Comparison of ENCODE assay signal across 15 mouse cellular contexts in the genomic region with DNA sequence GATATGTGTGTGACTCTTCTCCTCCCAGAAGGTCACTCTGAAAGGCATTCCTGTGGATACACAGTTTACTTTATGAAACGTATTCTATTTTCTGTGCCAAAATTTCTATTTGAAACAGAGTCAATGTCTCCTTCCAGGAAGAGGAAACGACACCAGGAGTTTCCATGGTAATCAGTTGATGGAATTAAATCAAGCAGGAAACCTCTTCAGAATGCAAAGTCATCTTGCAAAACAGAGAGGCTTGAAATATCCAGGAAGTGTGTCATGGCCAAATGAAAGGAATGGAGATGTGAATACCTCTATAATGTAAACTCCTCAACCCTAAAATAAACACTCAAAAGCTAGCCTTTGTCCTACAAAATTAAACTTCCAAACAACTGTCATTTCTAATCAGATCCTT.
DNase-seq lines count a peak whose midpoint lies in the region; ATAC-seq and TF ChIP-seq lines count a peak whose summit lies in the region.
"Had no signal": no experiment of that assay in that cellular context is flagged by ENCODE, and none has a peak within 500 bp of the region (broad histone marks: within the 10 kb centered on the region; RNA-seq: fewer than 3 reads in every experiment).

No protein-coding gene starts in this region.

- H3K4me1 ChIP-seq in kidney, postnatal 0 days (replicated peaks; ENCODE audit: insufficient read depth, low read length) = no peaks in the 10 kb centered on the region
- H3K4me1 ChIP-seq in kidney, embryonic 14.5 days (ENCODE audit: control insufficient read depth, insufficient read depth, low read length) = no peaks in the 10 kb centered on the region
- H3K4me1 ChIP-seq: hindbrain, embryonic 13.5 days; intestine, embryonic 15.5 days had no signal

- no peak for ATAC-seq in kidney, postnatal 0 days (replicated peaks; ENCODE audit: low FRiP score, low read depth)
- ATAC-seq in kidney, embryonic 14.5 days (ENCODE audit: low FRiP score, low TSS enrichment) = no peak
- peak; percentile 56 to 71 for ATAC-seq in hematopoietic stem cell, adult 5-6 weeks (replicated peaks in 1 of 2; ENCODE audit: insufficient read depth in 1 of 2, low FRiP score in 2 of 2, low TSS enrichment in 1 of 2, low read depth in 1 of 2, poor library complexity in 2 of 2, severe bottlenecking in 2 of 2)
- no peak for ATAC-seq in erythroblast, adult 5-6 weeks (replicated peaks; ENCODE audit: low FRiP score, poor library complexity, severe bottlenecking)
- ATAC-seq: intestine, embryonic 15.5 days had no signal

- H3K9ac ChIP-seq in kidney, postnatal 0 days (ENCODE audit: low read depth, low read length) = no peak overlapping the region
- H3K9ac ChIP-seq in kidney, embryonic 14.5 days (ENCODE audit: low read depth, low read length) = no peak overlapping the region
- H3K9ac ChIP-seq: hindbrain, embryonic 13.5 days; intestine, embryonic 15.5 days; liver, embryonic 14.5 days had no signal

- no peaks in the 10 kb centered on the region for H3K79me2 ChIP-seq in C2C12 (ENCODE audit: control insufficient read depth, insufficient read depth)

- H3K4me3 ChIP-seq in kidney, postnatal 0 days (replicated peaks; ENCODE audit: low read depth, low read length) = no peak overlapping the region
- no peak overlapping the region for H3K4me3 ChIP-seq in kidney, embryonic 14.5 days (ENCODE audit: low read length)
- H3K4me3 ChIP-seq in C2C12 (ENCODE audit: insufficient read depth, poor library complexity, severe bottlenecking) = no peak overlapping the region
- no peak overlapping the region for H3K4me3 ChIP-seq in gastrocnemius, adult 2 months
- H3K4me3 ChIP-seq: hindbrain, embryonic 13.5 days; intestine, embryonic 15.5 days; left cerebral cortex, adult 2 months had no signal

- intact Hi-C loops in gastrocnemius, adult 2 months (cut with DNase I) = no loop called here

- no peaks in the 10 kb centered on the region for H3K9me3 ChIP-seq in kidney, postnatal 0 days (replicated peaks; ENCODE audit: low read length)
- H3K9me3 ChIP-seq in kidney, embryonic 14.5 days (ENCODE audit: control insufficient read depth, low read length) = no peaks in the 10 kb centered on the region
- H3K9me3 ChIP-seq: hindbrain, embryonic 13.5 days; intestine, embryonic 15.5 days had no signal

- no peaks in the 10 kb centered on the region for H3K27me3 ChIP-seq in kidney, postnatal 0 days (ENCODE audit: insufficient read depth, low read length)
- no peaks in the 10 kb centered on the region for H3K27me3 ChIP-seq in kidney, embryonic 14.5 days (ENCODE audit: control insufficient read depth, insufficient read depth, low read length)
- H3K27me3 ChIP-seq in C2C12 (ENCODE audit: control insufficient read depth, insufficient read depth, insufficient read length) = no peaks in the 10 kb centered on the region
- H3K27me3 ChIP-seq: hindbrain, embryonic 13.5 days; intestine, embryonic 15.5 days had no signal

- H3K79me3 ChIP-seq in C2C12 (ENCODE audit: low read depth) = no peaks in the 10 kb centered on the region

- H3K4me2 ChIP-seq in kidney, postnatal 0 days (ENCODE audit: low read length) = no peak overlapping the region
- H3K4me2 ChIP-seq in kidney, embryonic 14.5 days (replicated peaks; ENCODE audit: low read depth, low read length) = no peak overlapping the region
- H3K4me2 ChIP-seq: hindbrain, embryonic 13.5 days; intestine, embryonic 15.5 days had no signal

- no peak for TF ChIP-seq CTCF in kidney, postnatal 0 days (IDR thresholded peaks at IDR 0.05; ENCODE audit: low read depth)
- no peak for TF ChIP-seq CTCF in C2C12 (IDR thresholded peaks at IDR 0.05; ENCODE audit: control insufficient read depth, insufficient read depth, insufficient read length)
- TF ChIP-seq CTCF in gastrocnemius, adult 2 months (IDR thresholded peaks at IDR 0.05) = no peak

- DNase-seq in kidney, postnatal 0 days (ENCODE audit: low spot score) = peak; percentile 22
- peak; percentile 77 for DNase-seq in 3T3-L1 (ENCODE audit: low read depth, low spot score)
- DNase-seq in gastrocnemius, adult 2 months = no peak
- DNase-seq: cerebellum, adult 11-12 months; spleen, adult 18-20 months; thymus, postnatal 25 days had no signal

- H3K36me3 ChIP-seq in kidney, postnatal 0 days (ENCODE audit: insufficient read depth, low read length) = no peaks in the 10 kb centered on the region
- H3K36me3 ChIP-seq in kidney, embryonic 14.5 days (ENCODE audit: control insufficient read depth, insufficient read depth, low read length) = no peaks in the 10 kb centered on the region
- H3K36me3 ChIP-seq in C2C12 (ENCODE audit: control insufficient read depth, insufficient read depth) = no peaks in the 10 kb centered on the region
- H3K36me3 ChIP-seq: hindbrain, embryonic 13.5 days; intestine, embryonic 15.5 days had no signal

- 51% methylated on average over 2 of the region's 2 CpGs for WGBS in kidney, postnatal 0 days
- WGBS in kidney, embryonic 14.5 days = 76% methylated on average over 2 of the region's 2 CpGs

- H3ac ChIP-seq in C2C12 (ENCODE audit: control insufficient read depth, insufficient read length, low read depth) = no peak overlapping the region

- no peak overlapping the region for H3K27ac ChIP-seq in kidney, postnatal 0 days
- no peak overlapping the region for H3K27ac ChIP-seq in kidney, embryonic 14.5 days (ENCODE audit: low read depth, low read length)
- no peak overlapping the region for H3K27ac ChIP-seq in gastrocnemius, adult 2 months
- H3K27ac ChIP-seq: hindbrain, embryonic 13.5 days; intestine, embryonic 15.5 days; left cerebral cortex, adult 2 months; liver, embryonic 14.5 days; stomach, postnatal 0 days had no signal

TF ChIP-seq in C2C12, 6 proteins besides CTCF, POLR2A, EP300 and RAD21:
- TF ChIP-seq MYOG (IDR thresholded peaks at IDR 0.05; ENCODE audit: control insufficient read depth, extremely low read depth, insufficient read length) (no peak), MAX (IDR thresholded peaks at IDR 0.05) (peak; percentile 23)
TF ChIP-seq in C2C12: peak in this region for 1.

Comparison
In these comparisons a context has a peak if more than half of its experiments do, and no peak if none do; other contexts are left out.
1. ATAC-seq: peak in hematopoietic stem cell, adult 5-6 weeks (2 of 2); none in kidney, postnatal 0 days (single experiment), kidney, embryonic 14.5 days (single experiment) and erythroblast, adult 5-6 weeks (single experiment).